Mouse (Mus musculus): Measurements from ENCODE around the gene Trim37. TPM values are rescaled to one million over a fixed set of nuclear protein-coding genes. Genes with fewer than 3 reads are reported as not detected.

Gene Trim37
- polyA plus RNA-seq, 1 experiment from 2014 or later, result 8.2 TPM

DNA sequence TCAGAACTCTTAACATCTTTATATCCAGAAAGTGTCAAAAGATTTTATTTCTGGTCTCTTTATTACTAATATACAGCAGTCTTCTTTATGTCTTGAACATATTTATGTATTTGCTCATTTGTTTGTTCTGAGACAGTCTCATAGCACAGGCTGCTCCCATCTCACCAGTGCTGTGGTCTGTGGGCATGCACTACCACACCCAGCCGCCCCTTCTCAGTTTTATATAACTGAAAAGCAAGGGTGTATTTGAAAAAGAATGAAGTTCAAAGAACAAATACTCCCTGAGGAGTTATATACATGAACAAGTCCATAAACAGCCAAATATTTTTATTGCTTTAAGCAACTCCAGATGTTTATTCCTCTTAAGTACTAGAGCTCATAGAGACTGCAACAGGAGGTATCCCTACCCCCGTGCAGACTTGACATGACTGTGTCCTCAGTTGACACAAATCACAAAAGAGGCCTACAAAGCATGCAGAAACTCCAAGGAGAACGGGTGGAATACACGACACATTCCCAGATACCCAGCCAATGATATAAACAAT is 119.3 kb downstream of the Trim37 start:
- Histone ChIP-seq H3K4me2 (ENCODE audit: low read depth, low read length) (no peak overlapping the region), H3K27ac (ENCODE audit: low read depth) (no peak overlapping the region), H3K36me3 (replicated peaks; ENCODE audit: insufficient read depth, low read length) (no peaks in the 10 kb centered on the region), H3K27me3 (ENCODE audit: insufficient read depth, low read length) (no peaks in the 10 kb centered on the region), H3K4me1 (ENCODE audit: insufficient read depth) (no peaks in the 10 kb centered on the region), H3K4me3 (ENCODE audit: low read depth, low read length) (no peak overlapping the region), H3K9me3 (ENCODE audit: low read length) (no peaks in the 10 kb centered on the region), H3K9ac (replicated peaks) (no peak overlapping the region)
- WGBS (ENCODE audit: insufficient replicate concordance), result 78% methylated on average over 4 of the region's 4 CpGs
- no peak for DNase-seq
- no peak for TF ChIP-seq CTCF (IDR thresholded peaks at IDR 0.05; ENCODE audit: low read depth)
- TF ChIP-seq EP300 (IDR thresholded peaks at IDR 0.05; ENCODE audit: low read depth), result no peak
- ATAC-seq, result no peak

DNA sequence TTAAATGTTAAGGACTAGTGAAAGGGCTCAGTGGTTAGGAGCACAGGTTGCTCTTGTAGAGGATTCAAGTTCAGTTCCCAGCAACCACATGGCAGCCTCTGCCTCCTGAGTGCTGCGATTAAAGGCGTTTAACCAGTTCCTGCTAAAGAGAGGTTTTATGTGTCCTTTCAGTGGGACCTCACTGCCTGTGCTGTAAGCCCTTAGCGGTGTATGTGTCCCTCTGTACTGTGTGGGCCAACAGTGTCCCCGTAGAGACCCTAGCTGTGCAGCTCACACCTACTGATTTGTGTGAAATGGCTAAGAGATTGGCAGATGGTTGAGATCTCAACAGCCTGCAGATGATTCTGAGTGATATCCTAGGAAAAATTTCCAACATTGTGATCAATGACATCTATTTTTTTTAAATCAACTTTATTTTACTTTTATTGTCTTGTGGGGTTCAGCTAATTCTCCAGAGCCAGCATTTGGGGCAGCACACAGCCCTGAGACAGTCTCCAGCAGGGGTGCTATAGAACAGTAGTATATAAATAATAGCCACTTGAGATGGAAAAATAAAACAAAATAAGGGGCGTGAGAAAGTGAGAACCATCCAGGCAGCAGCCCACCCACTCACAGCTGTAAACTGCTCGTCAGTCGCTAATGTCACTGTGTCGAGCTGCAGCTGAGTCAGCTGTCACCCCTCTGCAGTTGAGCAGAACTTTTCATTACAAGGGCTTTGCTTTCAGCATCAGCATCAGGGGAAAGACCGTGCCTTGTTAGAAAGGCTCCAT is 120.0 kb downstream of the Trim37 start:
- H3K36me3 ChIP-seq (replicated peaks; ENCODE audit: insufficient read depth, low read length), result no peaks in the 10 kb centered on the region
- ATAC-seq, result no peak
- H3K9me3 ChIP-seq (ENCODE audit: low read length), result no peaks in the 10 kb centered on the region
- no peak overlapping the region for H3K4me3 ChIP-seq (ENCODE audit: low read depth, low read length)
- H3K4me1 ChIP-seq (ENCODE audit: insufficient read depth), result no peaks in the 10 kb centered on the region
- no peak overlapping the region for H3K27ac ChIP-seq (ENCODE audit: low read depth)
- 80% methylated on average over 9 of the region's 9 CpGs for WGBS (ENCODE audit: insufficient replicate concordance)
- TF ChIP-seq EP300 (IDR thresholded peaks at IDR 0.05; ENCODE audit: low read depth), result no peak
- DNase-seq, result no peak
- H3K27me3 ChIP-seq (ENCODE audit: insufficient read depth, low read length), result no peaks in the 10 kb centered on the region
- no peak overlapping the region for H3K9ac ChIP-seq (replicated peaks)
- no peak overlapping the region for H3K4me2 ChIP-seq (ENCODE audit: low read depth, low read length)

DNA sequence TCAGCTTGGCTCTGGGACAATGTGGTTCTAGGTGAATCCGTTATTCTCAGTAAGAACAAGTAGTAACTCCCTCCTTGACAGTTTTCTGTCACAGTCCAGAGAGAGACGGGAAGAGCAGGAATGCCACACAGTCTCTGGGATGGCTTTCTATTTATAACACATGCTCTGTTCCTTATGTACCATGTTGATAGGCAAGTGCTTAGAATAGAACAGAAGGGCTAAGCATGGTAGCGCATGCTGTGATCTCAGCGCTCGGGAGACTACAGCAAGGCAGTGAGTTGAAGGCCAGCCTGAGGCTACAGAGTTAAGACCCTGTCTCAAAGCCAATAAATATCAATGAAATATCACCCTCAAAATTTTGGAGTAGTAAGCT is 120.6 kb downstream of the Trim37 start:
- no peak overlapping the region for H3K4me2 ChIP-seq (ENCODE audit: low read depth, low read length)
- ATAC-seq (no peak), DNase-seq (no peak)
- H3K4me1 ChIP-seq (ENCODE audit: insufficient read depth), result no peaks in the 10 kb centered on the region
- H3K27ac ChIP-seq (ENCODE audit: low read depth), result no peak overlapping the region
- no peaks in the 10 kb centered on the region for H3K9me3 ChIP-seq (ENCODE audit: low read length)
- H3K9ac ChIP-seq (replicated peaks), result no peak overlapping the region
- H3K4me3 ChIP-seq (ENCODE audit: low read depth, low read length), result no peak overlapping the region
- no peaks in the 10 kb centered on the region for H3K36me3 ChIP-seq (replicated peaks; ENCODE audit: insufficient read depth, low read length)
- H3K27me3 ChIP-seq (ENCODE audit: insufficient read depth, low read length), result no peaks in the 10 kb centered on the region
- WGBS (ENCODE audit: insufficient replicate concordance), result 86% methylated on average over 5 of the region's 5 CpGs
- no peak for TF ChIP-seq EP300 (IDR thresholded peaks at IDR 0.05; ENCODE audit: low read depth)
- no peak for TF ChIP-seq CTCF (IDR thresholded peaks at IDR 0.05; ENCODE audit: low read depth)

- no peak for ATAC-seq
Observed at GRCm38 (mm10) chr11:87250132-87250531, 123.3 kb downstream of the Trim37 start.

GRCm38 (mm10) chr11:87253294-87253693 is 126.4 kb downstream of the Trim37 start:
- Histone ChIP-seq H3K4me1 (ENCODE audit: insufficient read depth) (no peaks in the 10 kb centered on the region), H3K9me3 (ENCODE audit: low read length) (no peaks in the 10 kb centered on the region), H3K9ac (replicated peaks) (no peak overlapping the region), H3K36me3 (replicated peaks; ENCODE audit: insufficient read depth, low read length) (no peaks in the 10 kb centered on the region), H3K4me3 (ENCODE audit: low read depth, low read length) (no peak overlapping the region), H3K27ac (ENCODE audit: low read depth) (no peak overlapping the region), H3K4me2 (ENCODE audit: low read depth, low read length) (no peak overlapping the region), H3K27me3 (ENCODE audit: insufficient read depth, low read length) (no peaks in the 10 kb centered on the region)
- TF ChIP-seq CTCF (IDR thresholded peaks at IDR 0.05; ENCODE audit: low read depth) (no peak), EP300 (IDR thresholded peaks at IDR 0.05; ENCODE audit: low read depth) (no peak)
- DNase-seq (no peak), ATAC-seq (no peak)
- 85% methylated on average over 6 of the region's 6 CpGs for WGBS (ENCODE audit: insufficient replicate concordance)

More at GRCm38 (mm10) chr11:87250132-87250531, 123.3 kb downstream of the Trim37 start:
- H3K27ac ChIP-seq (ENCODE audit: low read depth), result no peak overlapping the region
- no peak overlapping the region for H3K4me2 ChIP-seq (ENCODE audit: low read depth, low read length)
- H3K36me3 ChIP-seq (replicated peaks; ENCODE audit: insufficient read depth, low read length), result no peaks in the 10 kb centered on the region
- H3K9me3 ChIP-seq (ENCODE audit: low read length), result no peaks in the 10 kb centered on the region
- H3K4me3 ChIP-seq (ENCODE audit: low read depth, low read length), result no peak overlapping the region
- WGBS (ENCODE audit: insufficient replicate concordance), result 80% methylated on average over 6 of the region's 6 CpGs
- H3K9ac ChIP-seq (replicated peaks), result no peak overlapping the region
- no peaks in the 10 kb centered on the region for H3K27me3 ChIP-seq (ENCODE audit: insufficient read depth, low read length)
- TF ChIP-seq EP300 (IDR thresholded peaks at IDR 0.05; ENCODE audit: low read depth) (no peak), CTCF (IDR thresholded peaks at IDR 0.05; ENCODE audit: low read depth) (no peak)
- H3K4me1 ChIP-seq (ENCODE audit: insufficient read depth), result no peaks in the 10 kb centered on the region
- DNase-seq, result no peak

DNA sequence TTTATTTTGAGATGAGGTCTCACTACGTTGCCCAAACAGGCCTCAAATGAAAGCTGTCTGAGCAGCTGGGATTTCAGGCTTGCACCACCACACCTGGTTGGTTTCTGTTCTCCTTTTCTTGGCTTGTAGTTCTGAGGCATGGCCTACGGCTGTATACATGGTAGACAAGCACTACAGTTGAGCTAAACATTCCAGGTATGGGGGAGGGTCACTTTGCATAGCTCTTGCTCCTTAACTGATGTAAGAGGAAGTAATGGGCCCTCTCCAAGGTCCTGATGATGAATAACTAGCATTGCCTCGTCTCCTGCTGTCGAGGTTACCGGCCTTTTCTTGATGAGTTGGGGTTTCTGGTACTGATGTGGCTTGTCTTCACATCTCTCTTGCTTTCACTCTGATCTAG is 127.3 kb downstream of the Trim37 start:
- Histone ChIP-seq H3K4me2 (ENCODE audit: low read depth, low read length) (no peak overlapping the region), H3K4me3 (ENCODE audit: low read depth, low read length) (no peak overlapping the region), H3K27me3 (ENCODE audit: insufficient read depth, low read length) (no peaks in the 10 kb centered on the region), H3K27ac (ENCODE audit: low read depth) (no peak overlapping the region), H3K9me3 (ENCODE audit: low read length) (no peaks in the 10 kb centered on the region), H3K4me1 (ENCODE audit: insufficient read depth) (no peaks in the 10 kb centered on the region), H3K36me3 (replicated peaks; ENCODE audit: insufficient read depth, low read length) (no peaks in the 10 kb centered on the region), H3K9ac (replicated peaks) (no peak overlapping the region)
- 48% methylated on average over 5 of the region's 5 CpGs for WGBS (ENCODE audit: insufficient replicate concordance)
- ATAC-seq, result no peak
- DNase-seq, result no peak
- TF ChIP-seq CTCF (IDR thresholded peaks at IDR 0.05; ENCODE audit: low read depth) (no peak), EP300 (IDR thresholded peaks at IDR 0.05; ENCODE audit: low read depth) (no peak)

Measured in liver, postnatal 0 days (tissue).